Mouse (Mus musculus): ENCODE data around the gene Gm45140.

Gm45140 gene

DNA sequence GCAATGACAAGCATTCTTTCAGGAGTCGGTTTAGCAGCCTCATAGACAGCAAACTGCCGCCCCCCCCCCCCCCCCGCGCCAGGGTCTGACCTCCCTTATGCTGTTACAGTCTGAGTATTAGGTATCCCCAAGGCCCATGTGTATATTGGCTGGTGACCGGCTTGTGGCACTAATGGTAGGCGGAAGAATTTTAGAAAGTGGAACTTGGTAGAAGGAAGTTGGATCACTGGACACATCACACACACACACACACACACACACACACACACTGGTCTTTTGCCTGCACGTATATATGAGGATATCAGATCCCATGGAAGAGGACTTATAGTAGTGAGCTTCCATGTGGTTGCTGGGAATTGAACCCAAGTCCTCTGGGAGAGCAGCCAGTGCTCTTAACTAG is 33.1 kb downstream of the Gm45140 start:
- in situ Hi-C loops (cut with MboI, MseI), result loop anchor here in 1 of 2 experiments (5.0 kb wide), 1 partner anchor 245 kb away; no protein-coding TSS in a partner anchor

DNA sequence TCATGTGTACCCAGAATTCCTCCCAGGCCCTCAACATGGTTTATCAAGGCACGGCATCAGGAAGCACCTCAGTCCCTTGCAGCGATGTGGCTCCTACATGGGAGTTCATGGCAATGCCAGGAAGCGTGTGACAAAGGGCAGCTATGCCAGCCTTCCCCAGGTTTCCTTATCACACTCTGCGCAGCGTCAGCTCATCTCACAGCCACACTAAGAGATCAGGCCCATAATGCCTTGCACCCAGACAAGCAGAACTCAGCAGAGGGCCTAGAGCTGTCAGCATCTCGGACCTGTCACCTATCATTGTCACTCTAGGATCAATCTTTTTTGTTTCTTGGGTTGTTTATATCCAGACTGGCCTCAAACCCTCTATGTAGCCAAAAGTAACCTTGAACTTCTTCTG is 36.0 kb downstream of the Gm45140 start:
- in situ Hi-C loops (cut with MboI, MseI), result no loop called here

GRCm38 (mm10) chr6:87797321-87797720 is 38.3 kb downstream of the Gm45140 start:
- in situ Hi-C loops (cut with MboI, MseI), result no loop called here

DNA sequence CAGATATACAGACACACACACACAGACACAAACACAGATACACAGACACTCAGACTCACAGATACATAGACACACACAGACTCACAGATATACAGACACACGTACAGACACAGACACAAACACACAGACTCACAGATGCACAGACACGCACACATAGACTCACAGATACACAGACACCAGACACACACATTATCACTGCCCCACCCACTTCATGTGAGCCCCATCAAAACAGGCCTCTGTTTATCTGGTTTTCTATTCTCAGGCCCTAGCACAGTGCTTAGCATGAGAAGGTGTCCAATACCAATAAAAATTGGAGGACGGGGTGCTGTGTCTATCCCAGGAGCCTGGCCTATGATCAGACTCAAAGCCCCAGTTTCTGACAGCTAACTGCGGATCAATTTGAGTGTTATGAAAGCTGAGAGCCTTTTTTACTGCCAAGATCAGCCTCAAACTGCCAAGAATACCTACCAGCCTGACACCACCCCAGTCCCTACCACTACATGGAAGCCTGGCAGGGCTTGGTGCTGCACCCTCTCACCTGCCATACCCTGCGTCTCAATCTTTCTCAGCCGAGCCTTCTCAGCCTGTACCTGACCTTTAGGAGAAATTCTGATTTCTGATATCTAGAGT is 39.2 kb downstream of the Gm45140 start:
- in situ Hi-C loops (cut with MboI, MseI), result no loop called here

DNA sequence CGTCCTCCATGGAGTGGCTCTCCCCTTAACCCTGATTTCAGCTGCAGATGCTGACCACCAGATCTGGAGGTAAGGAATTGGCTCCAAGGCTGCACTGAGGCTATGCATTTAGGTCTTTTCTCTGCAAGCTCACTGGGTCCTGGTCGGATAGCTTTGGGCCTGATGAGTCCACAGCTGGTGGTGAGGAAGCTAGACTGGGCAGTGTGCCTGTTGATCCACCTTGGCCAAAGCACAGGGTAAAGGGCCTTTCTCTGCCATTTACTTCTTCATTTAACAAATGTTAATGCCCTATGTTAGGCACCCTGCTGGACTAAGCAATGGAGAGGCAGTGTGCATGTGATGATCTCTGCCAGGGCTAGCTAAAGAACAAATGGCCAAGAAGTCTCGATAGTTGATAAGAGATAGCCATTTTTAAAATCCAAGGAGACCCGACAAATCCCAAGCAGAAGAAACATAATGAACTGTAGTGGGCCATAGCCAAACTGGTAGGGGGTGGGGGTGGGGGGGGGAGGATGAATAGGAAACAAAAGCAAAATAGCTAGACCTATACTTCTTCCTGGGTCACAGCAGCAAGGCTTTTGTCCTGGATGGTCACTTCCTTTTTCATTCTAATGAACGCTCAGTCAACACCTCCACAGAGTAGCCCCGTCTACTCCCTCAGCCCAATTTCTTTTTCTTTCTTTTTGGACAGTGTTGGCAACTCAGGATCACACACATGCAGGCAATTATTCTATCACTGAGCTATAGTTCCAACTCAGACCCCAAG is 40.0 kb downstream of the Gm45140 start:
- in situ Hi-C loops (cut with MboI, MseI), result no loop called here

GRCm38 (mm10) chr6:87793821-87794510 is 41.6 kb downstream of the Gm45140 start:
- in situ Hi-C loops (cut with MboI, MseI), result no loop called here

DNA sequence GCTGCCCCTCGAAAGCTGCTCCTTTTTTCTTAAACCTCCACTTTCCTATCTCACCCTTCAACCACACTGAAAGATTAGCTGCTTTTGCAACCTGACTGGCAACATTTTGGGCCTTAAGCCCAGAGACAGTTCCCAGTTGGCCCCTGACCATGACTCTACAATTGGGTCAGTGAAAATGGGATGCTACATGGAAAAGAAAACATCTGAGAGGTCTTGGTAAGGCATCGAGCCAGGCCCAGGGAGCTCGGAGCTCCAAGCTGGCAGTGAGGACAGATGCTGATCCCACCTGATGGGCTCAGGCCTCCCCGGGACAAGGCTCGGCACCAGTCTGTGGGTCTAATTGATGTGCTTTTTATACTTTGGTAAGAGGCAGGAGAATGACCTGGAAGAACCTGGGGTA is 43.8 kb downstream of the Gm45140 start:
- in situ Hi-C loops (cut with MboI, MseI), result no loop called here

GRCm38 (mm10) chr6:87790779-87791480 is 44.7 kb downstream of the Gm45140 start:
- in situ Hi-C loops (cut with MboI, MseI), result no loop called here

- in situ Hi-C loops (cut with MboI, MseI), result no loop called here
Measured at GRCm38 (mm10) chr6:87789791-87790190, 45.8 kb downstream of the Gm45140 start.

GRCm38 (mm10) chr6:87788896-87789587 is 46.6 kb downstream of the Gm45140 start:
- in situ Hi-C loops (cut with MboI, MseI), result no loop called here

DNA sequence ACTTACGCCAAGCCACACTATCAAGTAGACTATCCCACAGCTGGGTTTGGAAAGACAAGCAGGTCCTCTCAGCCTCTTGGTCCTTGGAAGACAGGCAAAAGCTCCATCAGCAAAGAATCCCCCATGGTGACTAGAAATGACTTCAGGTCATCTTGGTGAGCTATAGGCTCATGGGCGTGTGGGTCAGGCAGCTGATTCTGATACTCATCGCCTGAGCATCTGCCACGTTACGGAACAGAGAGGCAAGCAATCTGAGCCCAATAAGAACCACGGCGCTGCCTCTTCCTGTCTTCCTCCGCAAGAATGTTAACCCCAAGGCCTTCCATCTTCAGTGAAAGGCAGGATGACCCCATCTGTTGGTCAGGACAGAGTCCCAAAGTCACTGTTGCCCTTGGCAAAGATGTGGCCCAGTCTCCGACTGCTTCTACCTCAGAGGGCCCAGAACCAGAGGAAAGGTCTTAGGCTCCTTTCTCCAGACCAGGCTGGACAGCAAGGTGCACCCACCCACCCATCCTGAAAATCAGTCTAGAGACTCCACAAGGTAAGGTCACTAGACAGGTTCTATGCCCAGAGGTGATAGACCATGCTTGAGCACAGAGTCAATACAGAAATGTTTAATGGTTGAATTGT is 47.2 kb downstream of the Gm45140 start:
- in situ Hi-C loops (cut with MboI, MseI), result no loop called here

DNA sequence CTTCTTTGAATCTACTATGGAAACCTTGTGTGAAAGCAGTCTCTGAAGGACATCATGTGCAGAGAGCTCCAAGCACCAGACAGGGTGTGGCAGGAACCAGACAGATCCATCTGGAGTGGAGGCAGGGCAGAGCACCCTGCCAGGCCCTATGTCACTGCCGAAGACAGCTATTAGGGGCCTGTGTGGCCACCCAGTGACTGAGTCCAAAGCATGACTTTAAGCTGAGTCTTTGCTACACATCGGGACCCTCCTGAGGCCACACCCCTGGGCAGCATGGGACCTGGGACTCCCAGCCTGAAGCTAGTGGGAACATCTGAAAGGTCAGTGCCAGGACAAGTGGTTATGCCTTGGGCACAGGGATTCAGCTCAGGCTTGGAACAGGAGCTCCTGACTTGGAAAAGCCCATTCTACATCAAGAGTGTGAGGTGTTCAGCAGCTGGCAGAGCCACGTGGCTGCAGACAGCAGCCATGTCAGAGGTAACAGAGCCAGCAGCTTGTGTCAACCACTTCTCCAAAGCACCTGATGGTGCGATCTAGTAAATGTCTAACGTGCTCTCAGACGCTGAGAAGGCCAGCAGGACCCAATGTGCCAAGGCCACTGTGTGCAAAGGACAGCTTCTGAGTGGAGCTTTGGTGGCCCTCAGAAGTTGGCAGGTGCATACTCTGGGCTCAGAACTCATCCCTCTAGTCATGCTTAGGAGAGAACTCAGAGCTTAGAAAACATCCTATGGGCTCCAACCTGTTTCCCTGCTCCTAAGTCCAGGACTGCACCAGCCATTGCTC is 48.3 kb downstream of the Gm45140 start:
- in situ Hi-C loops (cut with MboI, MseI), result no loop called here

GRCm38 (mm10) chr6:87786621-87787020 is 49.0 kb downstream of the Gm45140 start:
- in situ Hi-C loops (cut with MboI, MseI), result no loop called here

- in situ Hi-C loops (cut with MboI, MseI), result no loop called here
Measured at GRCm38 (mm10) chr6:87784033-87784432, 51.6 kb downstream of the Gm45140 start.

DNA sequence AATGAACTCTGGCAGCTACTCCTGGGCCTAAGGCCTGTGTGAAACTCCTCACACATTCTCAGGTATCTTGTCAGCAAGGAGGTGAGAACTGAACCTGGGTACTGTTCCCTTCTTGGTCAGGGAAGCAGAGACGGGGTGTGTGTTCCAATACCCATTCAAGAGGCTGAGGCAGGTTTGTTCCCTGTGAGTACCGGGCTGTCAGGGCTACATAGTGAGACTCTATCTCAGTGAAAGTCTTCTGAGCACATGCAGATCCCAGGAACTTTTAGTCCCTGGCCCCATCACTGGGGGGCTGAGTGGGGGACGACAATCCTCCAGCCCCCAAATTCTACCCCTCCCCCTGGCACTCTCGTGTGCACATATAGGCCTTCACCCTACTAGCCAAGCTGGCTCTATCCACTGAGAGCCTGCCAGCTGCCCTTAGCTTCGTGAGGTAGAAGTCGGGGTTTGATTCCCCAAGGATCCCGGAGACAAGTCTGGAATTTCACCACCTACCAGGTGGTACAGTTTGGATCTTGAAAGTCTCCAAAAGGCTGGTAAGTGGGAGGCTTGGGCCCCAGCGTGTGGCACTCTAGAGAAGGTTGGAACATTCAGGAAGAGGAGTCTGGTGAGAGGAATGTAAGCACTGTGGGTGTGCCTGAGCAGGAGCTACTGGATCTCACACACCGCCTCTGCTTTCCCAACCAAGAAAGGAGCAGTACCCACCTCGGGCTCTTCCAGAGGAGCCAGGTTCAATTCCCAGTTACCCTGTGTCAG is 54.9 kb downstream of the Gm45140 start:
- in situ Hi-C loops (cut with MboI, MseI), result no loop called here

- in situ Hi-C loops (cut with MboI, MseI), result no loop called here
Measured at GRCm38 (mm10) chr6:87779174-87780165, 56.1 kb downstream of the Gm45140 start.

- in situ Hi-C loops (cut with MboI, MseI), result no loop called here
Measured at GRCm38 (mm10) chr6:87778294-87779173, 57.1 kb downstream of the Gm45140 start.

Data from T-helper 17 cell (primary cell).